Mouse (Mus musculus): ENCODE data around the gene Smg6. TPM values are rescaled to one million over a fixed set of nuclear protein-coding genes. Genes with fewer than 3 reads are reported as not detected.

The Smg6 gene
- polyA plus RNA-seq, 1 experiment from 2014 or later: 19.8 TPM

GRCm38 (mm10) chr11:75016309-75016860, 90.8 kb downstream of the Smg6 start:
- H3K4me3 ChIP-seq (ENCODE audit: low read length): no peak overlapping the region
- H3K9ac ChIP-seq (ENCODE audit: low read depth, low read length): no peak overlapping the region
- H3K36me3 ChIP-seq (ENCODE audit: control insufficient read depth, insufficient read depth, low read length): no peaks in the 10 kb centered on the region
- H3K9me3 ChIP-seq (ENCODE audit: control insufficient read depth, low read length): no peaks in the 10 kb centered on the region
- no peaks in the 10 kb centered on the region for H3K27me3 ChIP-seq (ENCODE audit: control insufficient read depth, insufficient read depth, low read length)
- WGBS: 82% methylated on average over 5 of the region's 5 CpGs
- no peak overlapping the region for H3K27ac ChIP-seq (ENCODE audit: low read depth, low read length)
- ATAC-seq (ENCODE audit: low FRiP score, low TSS enrichment): no peak
- no peak overlapping the region for H3K4me2 ChIP-seq (replicated peaks; ENCODE audit: low read depth, low read length)
- H3K4me1 ChIP-seq (ENCODE audit: control insufficient read depth, insufficient read depth, low read length): peaks cover 24% of the 10 kb centered on the region; the same call in 1 of the 2 replicates

DNA sequence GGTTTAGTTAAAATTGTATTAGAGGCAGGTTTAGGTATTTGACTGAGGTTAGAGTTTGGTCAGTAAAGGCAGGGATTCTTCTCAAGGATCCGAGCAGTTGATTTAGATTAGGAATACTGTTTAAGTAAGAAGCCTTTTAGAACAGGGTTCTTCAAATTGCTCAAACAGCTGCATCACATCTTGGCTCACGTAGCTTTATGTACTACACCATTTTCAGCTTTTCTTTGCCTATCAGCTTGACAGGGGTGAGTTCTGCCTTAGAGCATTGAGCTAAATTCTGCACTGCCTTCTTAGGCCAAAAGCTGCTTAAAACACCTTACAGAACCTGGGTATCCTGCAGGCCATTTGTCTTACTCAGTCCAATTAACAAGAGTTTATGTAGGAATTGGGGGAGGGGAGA, 92.2 kb downstream of the Smg6 start:
- WGBS: 43% methylated on average over 2 of the region's 2 CpGs
- H3K27me3 ChIP-seq (ENCODE audit: control insufficient read depth, insufficient read depth, low read length): no peaks in the 10 kb centered on the region
- no peak for ATAC-seq (ENCODE audit: low FRiP score, low TSS enrichment)
- peaks cover 19% of the 10 kb centered on the region; the same call in 1 of the 2 replicates for H3K4me1 ChIP-seq (ENCODE audit: control insufficient read depth, insufficient read depth, low read length)
- H3K4me2 ChIP-seq (replicated peaks; ENCODE audit: low read depth, low read length): no peak overlapping the region
- no peaks in the 10 kb centered on the region for H3K36me3 ChIP-seq (ENCODE audit: control insufficient read depth, insufficient read depth, low read length)
- H3K9ac ChIP-seq (ENCODE audit: low read depth, low read length): no peak overlapping the region
- H3K9me3 ChIP-seq (ENCODE audit: control insufficient read depth, low read length): no peaks in the 10 kb centered on the region
- no peak overlapping the region; the same call in 1 of the 2 replicates for H3K27ac ChIP-seq (ENCODE audit: low read depth, low read length)
- no peak overlapping the region for H3K4me3 ChIP-seq (ENCODE audit: low read length)

- Histone ChIP-seq H3K27me3 (ENCODE audit: control insufficient read depth, insufficient read depth, low read length) (no peaks in the 10 kb centered on the region), H3K9ac (ENCODE audit: low read depth, low read length) (no peak overlapping the region), H3K4me2 (replicated peaks; ENCODE audit: low read depth, low read length) (no peak overlapping the region), H3K27ac (ENCODE audit: low read depth, low read length) (no peak overlapping the region), H3K4me1 (ENCODE audit: control insufficient read depth, insufficient read depth, low read length) (no peaks in the 10 kb centered on the region), H3K36me3 (ENCODE audit: control insufficient read depth, insufficient read depth, low read length) (no peaks in the 10 kb centered on the region), H3K9me3 (ENCODE audit: control insufficient read depth, low read length) (no peaks in the 10 kb centered on the region), H3K4me3 (ENCODE audit: low read length) (no peak overlapping the region)
- no peak for ATAC-seq (ENCODE audit: low FRiP score, low TSS enrichment)
- 91% methylated on average over 3 of the region's 3 CpGs for WGBS
Measured at GRCm38 (mm10) chr11:75026977-75027376, 101.4 kb downstream of the Smg6 start.

GRCm38 (mm10) chr11:75027616-75028015, 102.0 kb downstream of the Smg6 start:
- H3K27me3 ChIP-seq (ENCODE audit: control insufficient read depth, insufficient read depth, low read length): no peaks in the 10 kb centered on the region
- H3K4me1 ChIP-seq (ENCODE audit: control insufficient read depth, insufficient read depth, low read length): no peaks in the 10 kb centered on the region
- H3K36me3 ChIP-seq (ENCODE audit: control insufficient read depth, insufficient read depth, low read length): no peaks in the 10 kb centered on the region
- H3K9ac ChIP-seq (ENCODE audit: low read depth, low read length): no peak overlapping the region
- no peak for ATAC-seq (ENCODE audit: low FRiP score, low TSS enrichment)
- H3K27ac ChIP-seq (ENCODE audit: low read depth, low read length): no peak overlapping the region
- 89% methylated on average over 2 of the region's 2 CpGs for WGBS
- no peak overlapping the region for H3K4me3 ChIP-seq (ENCODE audit: low read length)
- H3K9me3 ChIP-seq (ENCODE audit: control insufficient read depth, low read length): no peaks in the 10 kb centered on the region
- H3K4me2 ChIP-seq (replicated peaks; ENCODE audit: low read depth, low read length): no peak overlapping the region

DNA sequence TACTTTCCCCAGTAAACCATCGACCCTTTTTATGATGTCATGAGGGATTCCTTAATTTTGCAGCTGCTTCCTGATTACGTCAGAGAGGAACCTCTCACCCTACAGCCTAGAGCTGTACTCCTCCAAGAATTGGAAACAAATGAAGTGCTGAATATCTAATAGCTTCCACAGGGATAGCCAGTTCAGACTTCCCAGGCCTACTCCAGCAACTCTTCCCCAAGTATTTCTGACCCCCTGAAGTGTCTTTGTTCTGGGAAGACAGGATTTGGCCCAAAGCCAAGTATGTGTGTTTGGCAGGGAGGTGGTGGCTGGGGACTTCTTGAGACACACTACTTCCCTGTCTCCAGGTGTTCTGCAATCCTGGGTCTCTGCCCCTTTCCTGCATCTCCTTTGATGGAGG, 105.6 kb downstream of the Smg6 start:
- Histone ChIP-seq H3K36me3 (ENCODE audit: control insufficient read depth, insufficient read depth, low read length) (no peaks in the 10 kb centered on the region), H3K4me2 (replicated peaks; ENCODE audit: low read depth, low read length) (no peak overlapping the region), H3K4me1 (ENCODE audit: control insufficient read depth, insufficient read depth, low read length) (0 out of 2 replicates have a peak, but pooled peaks cover 13% of the 10 kb centered on the region), H3K9me3 (ENCODE audit: control insufficient read depth, low read length) (no peaks in the 10 kb centered on the region), H3K27me3 (ENCODE audit: control insufficient read depth, insufficient read depth, low read length) (no peaks in the 10 kb centered on the region), H3K27ac (ENCODE audit: low read depth, low read length) (no peak overlapping the region), H3K4me3 (ENCODE audit: low read length) (no peak overlapping the region), H3K9ac (ENCODE audit: low read depth, low read length) (no peak overlapping the region)
- ATAC-seq (ENCODE audit: low FRiP score, low TSS enrichment): no peak
- WGBS: 62% methylated on average over 2 of the region's 2 CpGs

- Histone ChIP-seq H3K4me1 (ENCODE audit: control insufficient read depth, insufficient read depth, low read length) (0 out of 2 replicates have a peak, but pooled peaks cover 13% of the 10 kb centered on the region), H3K9me3 (ENCODE audit: control insufficient read depth, low read length) (no peaks in the 10 kb centered on the region), H3K27me3 (ENCODE audit: control insufficient read depth, insufficient read depth, low read length) (no peaks in the 10 kb centered on the region), H3K4me2 (replicated peaks; ENCODE audit: low read depth, low read length) (no peak overlapping the region), H3K27ac (ENCODE audit: low read depth, low read length) (no peak overlapping the region), H3K4me3 (ENCODE audit: low read length) (no peak overlapping the region), H3K36me3 (ENCODE audit: control insufficient read depth, insufficient read depth, low read length) (no peaks in the 10 kb centered on the region), H3K9ac (ENCODE audit: low read depth, low read length) (no peak overlapping the region)
- no peak for ATAC-seq (ENCODE audit: low FRiP score, low TSS enrichment)
- WGBS: 89% methylated on average over 2 of the region's 2 CpGs
Measured at GRCm38 (mm10) chr11:75032946-75033345, 107.3 kb downstream of the Smg6 start.

DNA sequence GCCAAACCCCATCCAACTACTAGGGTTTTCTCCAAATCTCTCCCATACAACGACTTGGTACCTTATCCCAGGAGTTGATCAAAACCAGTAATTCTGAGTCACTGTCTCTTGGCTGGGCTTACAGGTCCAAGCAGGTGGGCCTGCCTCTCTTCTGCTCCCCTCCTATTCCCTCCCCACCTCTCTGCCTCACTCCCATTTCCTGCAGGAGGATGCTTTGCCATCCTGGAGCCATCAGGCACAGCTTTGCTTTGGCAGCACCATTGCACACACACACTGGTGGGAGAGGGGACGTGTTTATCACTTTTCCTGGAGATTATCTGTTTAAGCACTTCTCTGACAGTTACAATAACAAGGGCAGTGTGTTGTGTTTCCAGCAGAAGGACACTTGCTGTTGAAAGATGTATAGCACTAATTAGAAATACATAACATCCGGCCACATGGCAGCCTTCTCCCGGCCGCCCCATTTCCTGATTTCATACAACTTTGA, 108.0 kb downstream of the Smg6 start:
- 64% methylated on average over 5 of the region's 5 CpGs for WGBS
- H3K27ac ChIP-seq (ENCODE audit: low read depth, low read length): peak overlapping the region; percentile 42; the same call in 1 of the 2 replicates
- no peaks in the 10 kb centered on the region for H3K36me3 ChIP-seq (ENCODE audit: control insufficient read depth, insufficient read depth, low read length)
- H3K9ac ChIP-seq (ENCODE audit: low read depth, low read length): no peak overlapping the region
- no peak overlapping the region for H3K4me2 ChIP-seq (replicated peaks; ENCODE audit: low read depth, low read length)
- H3K9me3 ChIP-seq (ENCODE audit: control insufficient read depth, low read length): no peaks in the 10 kb centered on the region
- 0 out of 2 replicates have a peak, but pooled peaks cover 13% of the 10 kb centered on the region for H3K4me1 ChIP-seq (ENCODE audit: control insufficient read depth, insufficient read depth, low read length)
- ATAC-seq (ENCODE audit: low FRiP score, low TSS enrichment): no peak
- H3K4me3 ChIP-seq (ENCODE audit: low read length): no peak overlapping the region
- H3K27me3 ChIP-seq (ENCODE audit: control insufficient read depth, insufficient read depth, low read length): no peaks in the 10 kb centered on the region

DNA sequence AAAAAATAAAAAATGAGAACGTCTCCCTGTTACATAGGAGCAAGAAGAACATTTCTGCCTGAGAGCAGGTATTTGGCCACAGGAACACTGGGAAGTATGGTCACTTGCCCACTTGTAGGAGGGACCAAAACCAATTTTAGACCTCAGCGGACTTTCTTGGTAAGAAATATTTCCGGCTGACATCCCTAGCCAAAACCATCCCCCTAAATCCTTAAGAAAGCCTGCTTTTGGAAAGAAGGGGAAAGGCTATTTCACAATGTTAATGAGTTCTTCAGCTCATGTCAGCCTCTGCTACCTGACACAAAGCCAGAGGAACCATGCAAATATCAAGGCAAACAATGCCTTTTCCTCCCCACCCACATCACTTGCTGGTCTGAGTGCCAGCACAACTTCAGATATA, 108.5 kb downstream of the Smg6 start:
- H3K27me3 ChIP-seq (ENCODE audit: control insufficient read depth, insufficient read depth, low read length): no peaks in the 10 kb centered on the region
- no peaks in the 10 kb centered on the region for H3K36me3 ChIP-seq (ENCODE audit: control insufficient read depth, insufficient read depth, low read length)
- H3K4me3 ChIP-seq (ENCODE audit: low read length): no peak overlapping the region
- H3K9me3 ChIP-seq (ENCODE audit: control insufficient read depth, low read length): no peaks in the 10 kb centered on the region
- ATAC-seq (ENCODE audit: low FRiP score, low TSS enrichment): no peak
- no peak overlapping the region for H3K9ac ChIP-seq (ENCODE audit: low read depth, low read length)
- peak overlapping the region; percentile 17; the same call in 1 of the 2 replicates for H3K27ac ChIP-seq (ENCODE audit: low read depth, low read length)
- H3K4me2 ChIP-seq (replicated peaks; ENCODE audit: low read depth, low read length): no peak overlapping the region
- H3K4me1 ChIP-seq (ENCODE audit: control insufficient read depth, insufficient read depth, low read length): 0 out of 2 replicates have a peak, but pooled peaks cover 13% of the 10 kb centered on the region
- WGBS: 68% methylated on average over 3 of the region's 3 CpGs

- no peak; the same call in 1 of the 2 replicates for ATAC-seq (ENCODE audit: low FRiP score, low TSS enrichment)
Measured at GRCm38 (mm10) chr11:75044333-75044732, 118.7 kb downstream of the Smg6 start.

More at GRCm38 (mm10) chr11:75044333-75044732, 118.7 kb downstream of the Smg6 start:
- Histone ChIP-seq H3K9ac (ENCODE audit: low read depth, low read length) (no peak overlapping the region), H3K9me3 (ENCODE audit: control insufficient read depth, low read length) (no peaks in the 10 kb centered on the region), H3K27ac (ENCODE audit: low read depth, low read length) (peak overlapping the region; percentile 7), H3K4me3 (ENCODE audit: low read length) (no peak overlapping the region), H3K36me3 (ENCODE audit: control insufficient read depth, insufficient read depth, low read length) (peaks cover 5% of the 10 kb centered on the region), H3K27me3 (ENCODE audit: control insufficient read depth, insufficient read depth, low read length) (no peaks in the 10 kb centered on the region), H3K4me1 (ENCODE audit: control insufficient read depth, insufficient read depth, low read length) (peaks cover 22% of the 10 kb centered on the region), H3K4me2 (replicated peaks; ENCODE audit: low read depth, low read length) (no peak overlapping the region)
- whole genome bisulfite sequencing: 65% methylated on average over 3 of the region's 3 CpGs

Data from kidney, embryonic 14.5 days (tissue).